Mouse (Mus musculus): ENCODE measurements around the gene Terb1.

DNA sequence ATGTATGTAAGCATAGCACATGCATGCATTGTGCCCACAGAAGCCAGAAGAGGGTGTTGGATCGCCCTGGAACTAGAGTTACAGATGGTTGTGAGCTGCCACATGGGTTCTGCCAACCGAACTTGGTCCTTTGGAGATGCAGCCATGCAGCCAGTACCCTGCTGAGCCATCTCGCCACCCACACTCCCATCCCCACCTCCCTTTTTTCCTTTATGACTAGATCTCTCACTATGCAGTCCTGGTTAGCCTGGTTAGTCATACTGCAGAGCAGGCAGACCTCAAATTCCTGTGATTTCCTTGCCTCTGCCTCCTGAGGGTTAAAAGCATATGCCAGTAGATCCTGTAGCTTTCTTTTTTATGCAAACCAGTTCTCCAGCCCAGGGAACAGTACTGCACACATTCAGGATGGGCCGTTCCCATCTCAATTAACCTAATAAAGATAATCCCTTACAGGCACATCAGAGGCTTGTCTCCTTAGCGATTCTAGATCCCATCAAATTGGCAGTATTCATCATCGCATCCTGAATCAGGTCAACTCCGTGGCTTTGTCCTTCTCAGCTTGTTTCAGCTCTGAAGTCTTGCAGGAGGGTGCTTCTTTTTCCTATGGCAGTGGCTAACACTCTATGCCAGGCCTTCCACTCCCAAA is 99.0 kb downstream of the Terb1 start:
- TF ChIP-seq CTCF (IDR thresholded peaks at IDR 0.05; ENCODE audit: extremely low read depth, insufficient read depth, low read length) (no peak), POLR2A (IDR thresholded peaks at IDR 0.05; ENCODE audit: extremely low read depth, insufficient read depth, low read length) (no peak)

Measured in cortical plate, adult 2 months (tissue).